In genomic region chr14:120428497-120428896, GRCm38 (mm10) we compare ENCODE assay signal across 18 mouse cellular contexts. TPM values are rescaled to one million over a fixed set of nuclear protein-coding genes. Genes with fewer than 3 reads are reported as not detected.
DNase-seq lines count a peak whose midpoint lies in the region; ATAC-seq lines count a peak whose summit lies in the region.
"Had no signal": no experiment of that assay in that cellular context is flagged by ENCODE, and none has a peak within 500 bp of the region (broad histone marks: within the 10 kb centered on the region; RNA-seq: fewer than 3 reads in every experiment).

No protein-coding gene starts in this region.

- DNase-seq in frontal cortex, postnatal 14 days (ENCODE audit: low spot score in 2 of 2) = no peak
- DNase-seq in left cerebral cortex, adult 18-20 months (ENCODE audit: low spot score in 2 of 2) = peak; percentile 55 to 67
- DNase-seq in left cerebral cortex, postnatal 4 days = no peak
- DNase-seq in right cerebral cortex, adult 2 months (ENCODE audit: low spot score in 2 of 2) = peak; percentile 61 to 76
- DNase-seq in right cerebral cortex, postnatal 25 days = no peak
- peak; percentile 50 for DNase-seq in telencephalon, adult 2 months (ENCODE audit: low read depth, low spot score)
- DNase-seq in T-cell, adult 2 months (ENCODE audit: low spot score) = no peak
- DNase-seq: adrenal gland, postnatal 14 days; B cell, adult 2 months; cerebellum, adult 18-20 months; cerebellum, adult 9-11 months; cerebellum, postnatal 36 days; gastrocnemius, postnatal 10 days; heart, adult 2 months; heart, postnatal 14 days had no signal

- peak; percentile 87 for ATAC-seq in frontal cortex, adult (ENCODE audit: low TSS enrichment)
- ATAC-seq: activated CD4-positive, CD25-positive, alpha-beta regulatory T cell, adult 4 months; forebrain, embryonic 13.5 days had no signal

- intact Hi-C loops in left cerebral cortex, postnatal 4 days (cut with DNase I) = no loop called here

RNA-seq across cellular contexts. Expression of gene Rap2a, which starts 49.7 kb away (rescaled TPM):
- 10 to 100 TPM; 77.4 to 92.7 TPM for total RNA-seq in left cerebral cortex, adult 18-20 months (2021)
- 10 to 100 TPM; 91.3 to 97.7 TPM for total RNA-seq in left cerebral cortex, postnatal 4 days (2021)

Comparison
In these comparisons a context has a peak if more than half of its experiments do, and no peak if none do; other contexts are left out.
1. DNase-seq: peak in left cerebral cortex, adult 18-20 months (2 of 2), right cerebral cortex, adult 2 months (2 of 2) and telencephalon, adult 2 months (single experiment); none in frontal cortex, postnatal 14 days (0 of 2), left cerebral cortex, postnatal 4 days (single experiment), right cerebral cortex, postnatal 25 days (single experiment) and T-cell, adult 2 months (single experiment).